Mouse (Mus musculus): ENCODE results near the gene Rcn1. TPM values are rescaled to one million over a fixed set of nuclear protein-coding genes. Genes with fewer than 3 reads are reported as not detected.

Gene Rcn1
- polyA plus RNA-seq, 1 experiment from 2014 or later: 6.3 TPM

GRCm38 (mm10) chr2:105336314-105337027, 62.6 kb downstream of the Rcn1 start:
- H3K79me2 ChIP-seq (ENCODE audit: inconsistent target): no peaks in the 10 kb centered on the region
- H3K27ac ChIP-seq: no peak overlapping the region
- 31% methylated on average over 12 of the region's 12 CpGs for WGBS (ENCODE audit: missing documents)
- H3K4me3 ChIP-seq (ENCODE audit: inconsistent target): no peak overlapping the region
- no peaks in the 10 kb centered on the region for H3K36me3 ChIP-seq (ENCODE audit: inconsistent target)

Other genes starting within 250 kb of the Rcn1 start
- gene Them7, start 175.0 kb downstream of the Rcn1 start, polyA plus RNA-seq (2018): not detected in 3 replicates

Measured in macrophage (primary cell).